Mouse (Mus musculus) midbrain, embryonic 11.5 days (tissue): ENCODE measurements at regions not wholly inside any gene's neighbourhood (a gene's known extent, or its start where the extent isn't known, plus 50 kb on each side); places are given as distances from the start of the nearest gene placed in this dataset.
A peak's percentile ranks its signal among the peaks of the same experiment; 100 is the strongest.
"Not testable (repeated sequence)": the region's sequence is repeated elsewhere in the genome, so short reads cannot be mapped to it uniquely, and the experiment has no call there.

Experiments
- ATAC-seq: fragments of 200-750 bp; cut with Nextera tagmentation; 2 replicates; pipeline ENCODE4 v1.8.0; 2017; ENCODE audit warnings: moderate TSS enrichment, moderate library complexity; ENCODE audit not compliant: low FRiP score
- DNase-seq: peaks from one replicate; pipeline ENCODE4 v3.0.0; 2015; ENCODE audit warnings: low spot score; ENCODE audit errors: missing footprints
- H3K27ac ChIP-seq: fragments of 300-500 bp; sonication (generic); 2 replicates; pipeline ENCODE4 v1.5.1; 2014; ENCODE audit warnings: low read depth, low read length
- H3K27me3 ChIP-seq: fragments of 300-500 bp; sonication (generic); 2 replicates; pipeline ENCODE4 v1.6.1; 2014; ENCODE audit warnings: mild to moderate bottlenecking, low read length, moderate library complexity, mixed read lengths; ENCODE audit not compliant: control insufficient read depth, insufficient read depth
- H3K36me3 ChIP-seq: fragments of 300-500 bp; sonication (generic); 2 replicates; pipeline ENCODE4 v1.6.1; 2014; ENCODE audit warnings: mild to moderate bottlenecking, low read length, moderate library complexity, mixed read lengths; ENCODE audit not compliant: control insufficient read depth, insufficient read depth
- H3K4me1 ChIP-seq: fragments of 300-500 bp; sonication (generic); 2 replicates; pipeline ENCODE4 v1.6.1; 2014; ENCODE audit warnings: low read length; ENCODE audit not compliant: control insufficient read depth, insufficient read depth
- H3K4me2 ChIP-seq: fragments of 300-500 bp; sonication (generic); 2 replicates; pipeline ENCODE4 v1.6.1; 2014; ENCODE audit warnings: mild to moderate bottlenecking, moderate library complexity
- H3K4me3 ChIP-seq: fragments of 300-500 bp; sonication (generic); 2 replicates; pipeline ENCODE4 v1.5.1; 2014; ENCODE audit warnings: low read depth, low read length
- H3K9ac ChIP-seq: fragments of 300-500 bp; sonication (generic); 2 replicates; pipeline ENCODE4 v1.6.1; 2014; ENCODE audit warnings: low read length
- H3K9me3 ChIP-seq: fragments of 300-500 bp; sonication (generic); 2 replicates; pipeline ENCODE4 v1.6.1; 2016; ENCODE audit warnings: low read length; ENCODE audit not compliant: control insufficient read depth
- WGBS: fragments of 180-500 bp; shearing (Covaris S2); extraction: QIAGEN DNeasy Blood & Tissue Kit; methylation state at CpG from one replicate; pipeline ENCODE4 v1.1.7; 2014; 5-methylcytosine and 5-hydroxymethylcytosine counted together

- no peak overlapping the region for H3K9ac ChIP-seq
- H3K27ac ChIP-seq = no peak overlapping the region
- no peaks in the 10 kb centered on the region for H3K27me3 ChIP-seq
- no peak overlapping the region for H3K4me2 ChIP-seq
- DNase-seq (no peak), ATAC-seq (no peak)
- H3K4me3 ChIP-seq = no peak overlapping the region
- no peaks in the 10 kb centered on the region for H3K4me1 ChIP-seq
- no peaks in the 10 kb centered on the region for H3K36me3 ChIP-seq
- H3K9me3 ChIP-seq = no peaks in the 10 kb centered on the region
Measured at GRCm38 (mm10) chr2:55253134-55253533, 182.6 kb upstream of the Kcnj3 start.

DNA sequence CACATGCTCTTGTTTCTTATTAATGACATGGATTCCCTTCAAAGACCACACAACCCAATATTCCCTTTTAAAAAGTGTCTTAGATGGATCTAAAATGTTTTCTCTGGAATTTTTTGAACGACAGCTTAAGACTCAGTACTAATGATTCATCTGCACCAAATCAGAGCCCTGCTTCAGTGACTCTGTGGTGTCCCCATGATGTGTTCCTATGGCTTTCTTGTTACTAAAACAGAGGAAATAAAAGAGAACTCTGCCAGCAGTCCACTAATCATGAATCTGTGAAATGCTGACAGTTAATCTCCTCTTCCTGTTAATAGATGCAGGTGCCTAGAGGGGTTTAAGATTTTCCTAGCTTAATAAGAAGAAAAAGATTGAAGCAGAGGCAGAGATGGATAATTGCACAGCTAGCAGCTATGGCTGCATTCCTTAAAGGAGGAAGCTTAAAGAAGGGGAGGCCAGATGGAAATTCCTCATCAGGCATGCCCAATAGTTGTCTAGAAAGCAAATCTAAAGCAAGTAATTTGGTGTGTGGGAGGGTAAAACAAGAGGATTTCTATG, 173.0 kb upstream of the Kcnj3 start:
- Histone ChIP-seq H3K4me1 (no peaks in the 10 kb centered on the region), H3K9me3 (no peaks in the 10 kb centered on the region), H3K27me3 (no peaks in the 10 kb centered on the region), H3K4me3 (no peak overlapping the region), H3K9ac (no peak overlapping the region), H3K4me2 (no peak overlapping the region), H3K27ac (no peak overlapping the region), H3K36me3 (no peaks in the 10 kb centered on the region)
- no peak for DNase-seq
- 52% methylated on average over 1 of the region's 1 CpGs for WGBS
- no peak for ATAC-seq

GRCm38 (mm10) chr2:55263847-55264449, 171.8 kb upstream of the Kcnj3 start:
- DNase-seq = no peak

GRCm38 (mm10) chr2:55306387-55306786, 129.4 kb upstream of the Kcnj3 start:
- H3K9me3 ChIP-seq = no peaks in the 10 kb centered on the region
- no peaks in the 10 kb centered on the region for H3K4me1 ChIP-seq
- no peak overlapping the region for H3K4me2 ChIP-seq
- ATAC-seq (0 out of 2 replicates have a peak, but pooled peaks have one; percentile 35), DNase-seq (no peak)
- no peaks in the 10 kb centered on the region for H3K27me3 ChIP-seq
- no peak overlapping the region for H3K27ac ChIP-seq
- no peak overlapping the region for H3K9ac ChIP-seq
- no peaks in the 10 kb centered on the region for H3K36me3 ChIP-seq
- no peak overlapping the region for H3K4me3 ChIP-seq

More at GRCm38 (mm10) chr2:55263847-55264449, 171.8 kb upstream of the Kcnj3 start:
- no peaks in the 10 kb centered on the region for H3K27me3 ChIP-seq
- peak; percentile 44; the same call in 1 of the 2 replicates for ATAC-seq
- no peak overlapping the region for H3K4me2 ChIP-seq
- no peak overlapping the region for H3K4me3 ChIP-seq
- 88% methylated on average over 1 of the region's 2 CpGs for WGBS
- no peaks in the 10 kb centered on the region for H3K9me3 ChIP-seq
- H3K9ac ChIP-seq = no peak overlapping the region
- H3K27ac ChIP-seq = no peak overlapping the region
- no peaks in the 10 kb centered on the region for H3K36me3 ChIP-seq
- H3K4me1 ChIP-seq = no peaks in the 10 kb centered on the region

DNA sequence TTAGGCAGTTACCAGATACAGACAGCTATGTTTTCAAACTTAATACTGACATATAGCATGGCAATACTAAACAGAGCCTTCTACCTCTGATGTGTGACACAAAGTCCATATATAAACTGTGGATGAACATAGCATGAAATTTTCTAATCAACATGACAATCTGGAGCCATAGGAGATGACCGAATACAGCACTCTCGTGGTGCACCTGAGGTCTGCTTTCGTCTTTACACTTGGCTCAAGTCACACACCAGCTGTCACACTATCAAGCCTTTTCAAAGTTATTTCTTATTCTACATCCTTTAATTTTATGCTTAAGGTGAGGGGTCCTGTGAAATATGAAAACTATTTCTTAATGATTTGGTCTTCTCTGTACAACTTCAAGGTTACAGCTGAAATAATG, 120.1 kb upstream of the Kcnj3 start:
- Histone ChIP-seq H3K9ac (no peak overlapping the region), H3K27ac (no peak overlapping the region), H3K27me3 (no peaks in the 10 kb centered on the region), H3K36me3 (no peaks in the 10 kb centered on the region), H3K4me1 (no peaks in the 10 kb centered on the region), H3K4me3 (no peak overlapping the region), H3K4me2 (no peak overlapping the region), H3K9me3 (no peaks in the 10 kb centered on the region)
- DNase-seq (no peak), ATAC-seq (no peak)
- 83% methylated on average over 3 of the region's 3 CpGs for WGBS

GRCm38 (mm10) chr2:55354061-55354460, 81.7 kb upstream of the Kcnj3 start:
- H3K36me3 ChIP-seq, ATAC-seq, H3K27ac ChIP-seq, H3K27me3 ChIP-seq, H3K4me2 ChIP-seq, DNase-seq, H3K9ac ChIP-seq, H3K9me3 ChIP-seq, H3K4me1 ChIP-seq, H3K4me3 ChIP-seq: not testable (repeated sequence)
- 94% methylated on average over 5 of the region's 5 CpGs for WGBS
